Mouse (Mus musculus): ENCODE measurements around the gene Ppm1d.

DNA sequence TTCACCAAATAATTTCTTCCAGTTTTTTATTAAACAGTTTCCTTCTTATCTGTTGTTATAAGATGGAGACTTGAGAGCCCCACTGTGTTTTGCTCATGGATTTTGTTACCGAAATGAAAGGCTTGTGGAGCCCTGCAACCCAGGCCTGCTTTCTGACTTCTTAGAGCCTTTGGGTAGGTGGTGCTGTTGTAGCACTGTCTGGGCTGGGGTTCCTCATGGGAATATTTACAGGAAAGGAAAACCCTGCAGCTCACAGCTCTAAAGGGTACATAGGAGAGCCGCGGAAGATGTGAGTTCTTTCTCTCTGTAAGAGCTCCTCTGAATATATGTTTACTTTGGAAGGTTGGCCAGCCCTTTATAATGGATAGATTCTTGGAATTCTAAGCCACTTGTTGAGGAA lies 82.9 kb downstream of the Ppm1d start:
- no peak for TF ChIP-seq CTCF (IDR thresholded peaks at IDR 0.05; ENCODE audit: low read depth, low read length)
- no peak for TF ChIP-seq POLR2A (IDR thresholded peaks at IDR 0.05; ENCODE audit: borderline replicate concordance, low read depth, low read length)
